Mouse (Mus musculus): ENCODE data around the gene Ascc1. TPM values are rescaled to one million over a fixed set of nuclear protein-coding genes. Genes with fewer than 3 reads are reported as not detected.
"Not testable (repeated sequence)": the region's sequence is repeated elsewhere in the genome, so short reads cannot be mapped to it uniquely, and the experiment has no call there.

Gene Ascc1
- polyA plus RNA-seq, 1 experiment from 2014 or later = 14.7 TPM

GRCm38 (mm10) chr10:59991262-59991880, 11.2 kb upstream of the Ascc1 start:
- no peak overlapping the region for H3K27ac ChIP-seq (ENCODE audit: low read depth)
- TF ChIP-seq EP300 (IDR thresholded peaks at IDR 0.05; ENCODE audit: low read depth) = no peak
- no peak for TF ChIP-seq CTCF (IDR thresholded peaks at IDR 0.05; ENCODE audit: low read depth)
- no peak overlapping the region for H3K4me2 ChIP-seq (ENCODE audit: low read depth, low read length)
- no peaks in the 10 kb centered on the region for H3K4me1 ChIP-seq (ENCODE audit: insufficient read depth)
- no peak for DNase-seq
- no peak overlapping the region for H3K9ac ChIP-seq (replicated peaks)
- peaks cover 67% of the 10 kb centered on the region for H3K36me3 ChIP-seq (replicated peaks; ENCODE audit: insufficient read depth, low read length)
- 88% methylated on average over 9 of the region's 9 CpGs for WGBS (ENCODE audit: insufficient replicate concordance)
- ATAC-seq = no peak
- H3K27me3 ChIP-seq (ENCODE audit: insufficient read depth, low read length) = no peaks in the 10 kb centered on the region
- H3K4me3 ChIP-seq (ENCODE audit: low read depth, low read length) = no peak overlapping the region
- no peaks in the 10 kb centered on the region for H3K9me3 ChIP-seq (ENCODE audit: low read length)

- Histone ChIP-seq H3K9me3 (ENCODE audit: low read length) (no peaks in the 10 kb centered on the region), H3K27me3 (ENCODE audit: insufficient read depth, low read length) (no peaks in the 10 kb centered on the region), H3K4me2 (ENCODE audit: low read depth, low read length) (no peak overlapping the region), H3K4me1 (ENCODE audit: insufficient read depth) (no peaks in the 10 kb centered on the region), H3K4me3 (ENCODE audit: low read depth, low read length) (no peak overlapping the region), H3K9ac (replicated peaks) (no peak overlapping the region), H3K27ac (ENCODE audit: low read depth) (no peak overlapping the region), H3K36me3 (replicated peaks; ENCODE audit: insufficient read depth, low read length) (peaks cover 63% of the 10 kb centered on the region)
- WGBS (ENCODE audit: insufficient replicate concordance) = 75% methylated on average over 8 of the region's 8 CpGs
- DNase-seq (no peak), ATAC-seq (no peak)
- TF ChIP-seq CTCF (IDR thresholded peaks at IDR 0.05; ENCODE audit: low read depth) (no peak), EP300 (IDR thresholded peaks at IDR 0.05; ENCODE audit: low read depth) (no peak)
Measured at GRCm38 (mm10) chr10:59992024-59992423, 10.6 kb upstream of the Ascc1 start.

GRCm38 (mm10) chr10:59993813-59994212, 8.8 kb upstream of the Ascc1 start:
- ATAC-seq = not testable (repeated sequence)
- H3K36me3 ChIP-seq (replicated peaks; ENCODE audit: insufficient read depth, low read length) = peaks cover 47% of the 10 kb centered on the region

GRCm38 (mm10) chr10:59995889-59996288, 6.7 kb upstream of the Ascc1 start:
- no peaks in the 10 kb centered on the region for H3K27me3 ChIP-seq (ENCODE audit: insufficient read depth, low read length)
- H3K36me3 ChIP-seq (replicated peaks; ENCODE audit: insufficient read depth, low read length) = peaks cover 28% of the 10 kb centered on the region
- H3K4me1 ChIP-seq (ENCODE audit: insufficient read depth) = no peaks in the 10 kb centered on the region
- 91% methylated on average over 6 of the region's 6 CpGs for WGBS (ENCODE audit: insufficient replicate concordance)
- no peak overlapping the region for H3K9ac ChIP-seq (replicated peaks)
- DNase-seq = no peak
- no peak overlapping the region for H3K4me3 ChIP-seq (ENCODE audit: low read depth, low read length)
- H3K4me2 ChIP-seq (ENCODE audit: low read depth, low read length) = no peak overlapping the region
- no peaks in the 10 kb centered on the region for H3K9me3 ChIP-seq (ENCODE audit: low read length)
- no peak overlapping the region for H3K27ac ChIP-seq (ENCODE audit: low read depth)
- TF ChIP-seq EP300 (IDR thresholded peaks at IDR 0.05; ENCODE audit: low read depth) (no peak), CTCF (IDR thresholded peaks at IDR 0.05; ENCODE audit: low read depth) (no peak)
- no peak for ATAC-seq

More at GRCm38 (mm10) chr10:59993813-59994212, 8.8 kb upstream of the Ascc1 start:
- H3K27ac ChIP-seq (ENCODE audit: low read depth); H3K4me3 ChIP-seq (ENCODE audit: low read depth, low read length); H3K4me1 ChIP-seq (ENCODE audit: insufficient read depth); DNase-seq; H3K9ac ChIP-seq (replicated peaks); H3K4me2 ChIP-seq (ENCODE audit: low read depth, low read length); H3K9me3 ChIP-seq (ENCODE audit: low read length); H3K27me3 ChIP-seq (ENCODE audit: insufficient read depth, low read length): not testable (repeated sequence)
- TF ChIP-seq CTCF (IDR thresholded peaks at IDR 0.05; ENCODE audit: low read depth) = 0 out of 2 replicates have a peak, but pooled peaks have one; percentile 3
- 87% methylated on average over 2 of the region's 3 CpGs for WGBS (ENCODE audit: insufficient replicate concordance)

GRCm38 (mm10) chr10:59997591-59997990, 5.0 kb upstream of the Ascc1 start:
- Histone ChIP-seq H3K36me3 (replicated peaks; ENCODE audit: insufficient read depth, low read length) (peaks cover 22% of the 10 kb centered on the region), H3K4me2 (ENCODE audit: low read depth, low read length) (no peak overlapping the region), H3K27me3 (ENCODE audit: insufficient read depth, low read length) (no peaks in the 10 kb centered on the region), H3K9me3 (ENCODE audit: low read length) (no peaks in the 10 kb centered on the region), H3K4me3 (ENCODE audit: low read depth, low read length) (no peak overlapping the region), H3K9ac (replicated peaks) (no peak overlapping the region), H3K4me1 (ENCODE audit: insufficient read depth) (peaks cover 5% of the 10 kb centered on the region; the same call in 1 of the 2 replicates), H3K27ac (ENCODE audit: low read depth) (no peak overlapping the region)
- peak; percentile 47 for DNase-seq
- ATAC-seq = no peak
- WGBS (ENCODE audit: insufficient replicate concordance) = 12% methylated on average over 7 of the region's 7 CpGs
- TF ChIP-seq EP300 (IDR thresholded peaks at IDR 0.05; ENCODE audit: low read depth) (no peak), CTCF (IDR thresholded peaks at IDR 0.05; ENCODE audit: low read depth) (peak; percentile 80)

GRCm38 (mm10) chr10:59999057-59999456, 3.5 kb upstream of the Ascc1 start:
- 63% methylated on average over 3 of the region's 3 CpGs for WGBS (ENCODE audit: insufficient replicate concordance)
- Histone ChIP-seq H3K4me3 (ENCODE audit: low read depth, low read length) (no peak overlapping the region), H3K9me3 (ENCODE audit: low read length) (no peaks in the 10 kb centered on the region), H3K9ac (replicated peaks) (no peak overlapping the region), H3K36me3 (replicated peaks; ENCODE audit: insufficient read depth, low read length) (peaks cover 18% of the 10 kb centered on the region), H3K4me2 (ENCODE audit: low read depth, low read length) (no peak overlapping the region), H3K4me1 (ENCODE audit: insufficient read depth) (peaks cover 8% of the 10 kb centered on the region), H3K27ac (ENCODE audit: low read depth) (no peak overlapping the region), H3K27me3 (ENCODE audit: insufficient read depth, low read length) (no peaks in the 10 kb centered on the region)
- DNase-seq (no peak), ATAC-seq (no peak)
- TF ChIP-seq EP300 (IDR thresholded peaks at IDR 0.05; ENCODE audit: low read depth) (0 out of 2 replicates have a peak, but pooled peaks have one; percentile 29), CTCF (IDR thresholded peaks at IDR 0.05; ENCODE audit: low read depth) (no peak)

- Histone ChIP-seq H3K27ac (ENCODE audit: low read depth) (peak overlapping the region; percentile 99; the same call in 1 of the 2 replicates), H3K9ac (replicated peaks) (peak overlapping the region; percentile 85), H3K4me2 (ENCODE audit: low read depth, low read length) (peak overlapping the region; percentile 81), H3K4me3 (ENCODE audit: low read depth, low read length) (peak overlapping the region; percentile 67)
- H3K9me3 ChIP-seq (ENCODE audit: low read length); H3K36me3 ChIP-seq (replicated peaks; ENCODE audit: insufficient read depth, low read length); H3K4me1 ChIP-seq (ENCODE audit: insufficient read depth); DNase-seq; H3K27me3 ChIP-seq (ENCODE audit: insufficient read depth, low read length); ATAC-seq: not testable (repeated sequence)
- WGBS (ENCODE audit: insufficient replicate concordance) = 72% methylated on average over 8 of the region's 8 CpGs
Measured at GRCm38 (mm10) chr10:60001663-60002062, 942 bp upstream of the Ascc1 start.

Data from liver, postnatal 0 days (tissue).